Mouse (Mus musculus): ENCODE results near the gene Cela3a. TPM values are rescaled to one million over a fixed set of nuclear protein-coding genes. Genes with fewer than 3 reads are reported as not detected.

The Cela3a gene
- total and polyA plus RNA-seq, 2 experiments from 2014 or later = not detected

DNA sequence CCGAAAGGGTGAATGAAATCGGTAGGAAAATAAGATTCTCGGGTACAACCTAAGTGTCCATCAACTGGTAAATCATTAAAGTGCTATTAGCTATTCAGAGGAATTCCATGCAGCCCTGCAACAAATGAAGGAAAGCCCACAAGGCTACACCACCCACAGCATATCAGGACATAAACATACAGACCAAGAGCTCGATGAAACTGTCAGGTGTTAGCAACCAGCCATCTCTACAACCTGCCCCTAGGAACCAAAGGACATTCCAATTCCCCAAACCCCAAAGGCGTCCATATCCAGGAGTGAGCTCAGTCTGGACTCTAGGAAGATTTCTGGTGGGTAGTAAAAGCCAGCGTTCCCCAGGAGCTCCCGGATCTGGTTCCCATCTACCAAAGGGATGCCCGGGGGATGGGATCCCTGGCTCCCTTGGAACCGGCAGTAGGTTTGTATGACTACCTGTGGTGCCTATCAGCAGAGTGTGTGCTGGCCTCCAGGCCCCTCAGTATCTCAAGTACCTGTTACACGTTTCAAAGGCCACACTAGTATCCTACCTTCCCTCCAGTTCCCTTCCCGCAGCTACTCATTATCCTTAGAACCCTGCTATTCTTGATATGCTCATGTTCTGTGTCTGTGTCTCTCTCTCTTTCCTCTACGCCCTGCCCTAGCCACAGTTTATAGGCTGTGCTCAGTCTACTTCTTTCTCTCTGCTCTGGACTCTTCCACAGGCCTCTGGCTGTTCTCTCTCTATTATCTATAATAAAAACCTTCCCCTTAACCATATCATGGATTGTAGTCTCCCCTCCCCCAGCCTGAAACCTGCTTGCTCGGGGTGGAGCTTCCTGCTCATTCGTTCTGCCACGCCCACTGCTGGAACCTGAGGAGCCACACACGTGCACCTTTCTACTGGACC lies 28.6 kb downstream of the Cela3a start:
- H3K4me2 ChIP-seq (ENCODE audit: low read depth, low read length) = peak overlapping the region; percentile 18; the same call in 1 of the 2 replicates
- DNase-seq (ENCODE audit: low spot score) (no peak), ATAC-seq (no peak)
- H3K36me3 ChIP-seq (ENCODE audit: insufficient read depth, low read length) = no peaks in the 10 kb centered on the region
- H3K4me3 ChIP-seq (ENCODE audit: low read length) = no peak overlapping the region
- H3K9me3 ChIP-seq (ENCODE audit: low read length) = no peaks in the 10 kb centered on the region
- H3K27ac ChIP-seq = no peak overlapping the region
- TF ChIP-seq CTCF (IDR thresholded peaks at IDR 0.05; ENCODE audit: low read depth) = no peak
- H3K27me3 ChIP-seq (ENCODE audit: insufficient read depth, low read length) = no peaks in the 10 kb centered on the region
- no peaks in the 10 kb centered on the region for H3K4me1 ChIP-seq (ENCODE audit: insufficient read depth, low read length)
- WGBS = 42% methylated on average over 14 of the region's 16 CpGs
- H3K9ac ChIP-seq (replicated peaks; ENCODE audit: low read length) = no peak overlapping the region

DNA sequence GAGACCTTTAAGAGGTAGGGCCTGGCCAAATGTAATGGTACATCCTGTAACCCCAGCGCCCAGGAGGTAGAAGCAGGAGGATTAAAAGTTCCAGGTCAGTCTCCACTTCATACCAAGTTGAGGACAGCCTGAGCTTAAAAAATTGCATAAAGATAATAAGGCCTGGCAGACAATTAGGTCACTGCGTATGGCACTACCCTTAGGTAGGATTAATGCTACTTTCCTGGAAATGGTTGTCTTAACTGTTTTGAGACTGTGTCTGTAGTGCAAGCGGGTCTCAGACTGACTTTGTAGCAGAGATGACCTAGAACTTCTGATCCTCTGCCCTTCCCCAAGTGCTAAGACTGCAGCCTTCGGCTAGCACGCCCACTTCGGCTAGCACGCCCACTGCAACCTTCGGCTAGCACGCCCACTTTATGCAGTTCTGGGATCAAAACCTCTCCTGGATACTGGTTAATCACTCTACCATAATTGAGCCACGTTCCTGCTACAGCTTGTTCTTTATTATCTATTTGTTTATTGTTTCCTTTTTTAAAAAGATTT lies 29.8 kb downstream of the Cela3a start:
- Histone ChIP-seq H3K9ac (replicated peaks; ENCODE audit: low read length) (no peak overlapping the region), H3K4me3 (ENCODE audit: low read length) (no peak overlapping the region), H3K4me2 (ENCODE audit: low read depth, low read length) (no peak overlapping the region), H3K36me3 (ENCODE audit: insufficient read depth, low read length) (no peaks in the 10 kb centered on the region), H3K27me3 (ENCODE audit: insufficient read depth, low read length) (no peaks in the 10 kb centered on the region), H3K9me3 (ENCODE audit: low read length) (no peaks in the 10 kb centered on the region), H3K4me1 (ENCODE audit: insufficient read depth, low read length) (no peaks in the 10 kb centered on the region), H3K27ac (no peak overlapping the region)
- no peak for TF ChIP-seq CTCF (IDR thresholded peaks at IDR 0.05; ENCODE audit: low read depth)
- DNase-seq (ENCODE audit: low spot score) = no peak
- ATAC-seq = no peak
- 90% methylated on average over 10 of the region's 10 CpGs for WGBS

DNA sequence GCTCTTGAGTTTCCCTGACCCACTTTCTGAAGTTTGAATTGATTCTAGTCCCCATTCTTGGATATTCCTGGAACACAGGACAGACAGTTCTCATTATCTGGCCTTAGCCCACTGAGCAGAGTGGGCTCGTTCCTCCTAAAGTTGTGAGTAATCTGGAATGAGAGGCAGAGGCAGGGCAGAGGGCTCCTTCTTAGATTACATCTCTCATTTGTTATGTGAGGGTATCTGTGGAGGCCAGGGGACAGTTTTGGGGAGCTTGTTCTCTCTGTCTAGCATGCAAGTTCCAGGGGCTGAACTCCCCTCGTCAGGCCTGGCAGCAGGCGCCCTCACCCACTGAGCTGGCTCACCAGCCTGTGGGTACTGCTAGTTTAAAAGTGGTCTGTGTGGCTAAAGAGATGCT lies 30.5 kb downstream of the Cela3a start:
- TF ChIP-seq CTCF (IDR thresholded peaks at IDR 0.05; ENCODE audit: low read depth) = no peak
- Histone ChIP-seq H3K36me3 (ENCODE audit: insufficient read depth, low read length) (no peaks in the 10 kb centered on the region), H3K27ac (no peak overlapping the region), H3K4me3 (ENCODE audit: low read length) (no peak overlapping the region), H3K9me3 (ENCODE audit: low read length) (no peaks in the 10 kb centered on the region), H3K4me2 (ENCODE audit: low read depth, low read length) (no peak overlapping the region), H3K9ac (replicated peaks; ENCODE audit: low read length) (no peak overlapping the region), H3K4me1 (ENCODE audit: insufficient read depth, low read length) (no peaks in the 10 kb centered on the region), H3K27me3 (ENCODE audit: insufficient read depth, low read length) (no peaks in the 10 kb centered on the region)
- DNase-seq (ENCODE audit: low spot score) = no peak
- ATAC-seq = no peak
- WGBS = 81% methylated on average over 3 of the region's 3 CpGs

DNA sequence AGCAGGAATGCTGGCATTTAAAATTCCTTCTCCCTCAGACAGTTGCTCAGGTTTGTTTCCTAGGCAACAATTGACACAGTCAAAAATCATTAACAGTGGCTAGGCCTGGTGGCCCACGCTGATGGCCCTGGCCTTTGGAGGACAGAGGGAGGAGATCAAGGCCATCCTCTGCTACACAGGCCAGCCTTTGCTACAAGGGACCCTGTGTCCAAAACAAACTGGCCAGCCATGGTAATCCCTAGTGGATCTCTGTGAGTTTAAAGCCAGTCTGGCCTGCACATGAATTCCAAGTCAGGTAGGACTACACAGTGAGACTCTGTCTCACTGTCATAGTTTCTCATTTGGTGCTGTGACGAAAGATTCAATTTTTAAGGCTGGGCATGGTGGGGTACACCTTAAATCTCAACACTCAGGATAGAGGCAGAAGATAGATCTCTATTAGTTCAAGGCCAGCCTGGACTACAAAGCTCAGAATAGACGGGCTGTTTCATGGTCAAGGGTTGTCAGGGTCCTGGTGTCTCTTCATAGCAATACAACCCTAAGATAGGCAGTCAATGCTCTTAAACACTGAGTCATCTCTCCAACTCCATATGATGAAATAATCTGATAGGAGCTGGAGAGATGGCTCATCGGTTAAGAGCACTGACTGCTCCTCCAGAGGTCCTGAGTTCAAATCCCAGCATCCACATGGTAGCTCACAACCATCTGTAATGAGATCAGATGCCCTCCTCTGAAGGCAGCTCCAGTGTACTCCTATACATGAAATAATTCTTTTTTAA lies 31.9 kb downstream of the Cela3a start:
- no peak overlapping the region for H3K27ac ChIP-seq
- H3K27me3 ChIP-seq (ENCODE audit: insufficient read depth, low read length) = no peaks in the 10 kb centered on the region
- WGBS = 77% methylated on average over 4 of the region's 4 CpGs
- no peak overlapping the region for H3K4me3 ChIP-seq (ENCODE audit: low read length)
- H3K9me3 ChIP-seq (ENCODE audit: low read length) = no peaks in the 10 kb centered on the region
- no peaks in the 10 kb centered on the region for H3K36me3 ChIP-seq (ENCODE audit: insufficient read depth, low read length)
- TF ChIP-seq CTCF (IDR thresholded peaks at IDR 0.05; ENCODE audit: low read depth) = no peak
- H3K4me2 ChIP-seq (ENCODE audit: low read depth, low read length) = no peak overlapping the region
- no peak for ATAC-seq
- no peak for DNase-seq (ENCODE audit: low spot score)
- no peaks in the 10 kb centered on the region for H3K4me1 ChIP-seq (ENCODE audit: insufficient read depth, low read length)
- H3K9ac ChIP-seq (replicated peaks; ENCODE audit: low read length) = no peak overlapping the region

DNA sequence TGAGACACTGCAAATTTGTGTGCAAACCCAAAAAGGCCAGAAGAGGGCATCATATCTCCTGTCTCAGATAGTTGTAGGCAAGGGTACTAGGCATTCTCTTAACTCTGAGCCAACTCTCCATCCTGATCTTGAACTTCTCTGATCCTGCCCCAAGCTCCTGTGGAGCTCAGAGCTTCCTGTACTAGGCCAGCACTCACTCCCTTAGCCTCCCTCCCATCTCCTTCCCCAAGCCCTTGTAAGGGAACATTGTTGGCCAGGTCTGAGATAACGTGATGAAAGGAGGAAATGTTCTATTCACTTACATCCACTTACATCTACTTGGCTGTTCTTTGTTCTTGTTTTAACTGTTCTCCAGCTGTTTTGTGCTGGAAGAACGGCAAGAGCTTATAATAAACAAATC lies 32.8 kb downstream of the Cela3a start:
- WGBS = 65% methylated on average over 2 of the region's 2 CpGs
- ATAC-seq (no peak), DNase-seq (ENCODE audit: low spot score) (no peak)
- no peaks in the 10 kb centered on the region for H3K4me1 ChIP-seq (ENCODE audit: insufficient read depth, low read length)
- no peak overlapping the region for H3K4me3 ChIP-seq (ENCODE audit: low read length)
- TF ChIP-seq CTCF (IDR thresholded peaks at IDR 0.05; ENCODE audit: low read depth) = 0 out of 2 replicates have a peak, but pooled peaks have one; percentile 14
- H3K36me3 ChIP-seq (ENCODE audit: insufficient read depth, low read length) = no peaks in the 10 kb centered on the region
- H3K27me3 ChIP-seq (ENCODE audit: insufficient read depth, low read length) = no peaks in the 10 kb centered on the region
- no peak overlapping the region for H3K9ac ChIP-seq (replicated peaks; ENCODE audit: low read length)
- H3K27ac ChIP-seq = no peak overlapping the region
- no peaks in the 10 kb centered on the region for H3K9me3 ChIP-seq (ENCODE audit: low read length)
- no peak overlapping the region for H3K4me2 ChIP-seq (ENCODE audit: low read depth, low read length)

DNA sequence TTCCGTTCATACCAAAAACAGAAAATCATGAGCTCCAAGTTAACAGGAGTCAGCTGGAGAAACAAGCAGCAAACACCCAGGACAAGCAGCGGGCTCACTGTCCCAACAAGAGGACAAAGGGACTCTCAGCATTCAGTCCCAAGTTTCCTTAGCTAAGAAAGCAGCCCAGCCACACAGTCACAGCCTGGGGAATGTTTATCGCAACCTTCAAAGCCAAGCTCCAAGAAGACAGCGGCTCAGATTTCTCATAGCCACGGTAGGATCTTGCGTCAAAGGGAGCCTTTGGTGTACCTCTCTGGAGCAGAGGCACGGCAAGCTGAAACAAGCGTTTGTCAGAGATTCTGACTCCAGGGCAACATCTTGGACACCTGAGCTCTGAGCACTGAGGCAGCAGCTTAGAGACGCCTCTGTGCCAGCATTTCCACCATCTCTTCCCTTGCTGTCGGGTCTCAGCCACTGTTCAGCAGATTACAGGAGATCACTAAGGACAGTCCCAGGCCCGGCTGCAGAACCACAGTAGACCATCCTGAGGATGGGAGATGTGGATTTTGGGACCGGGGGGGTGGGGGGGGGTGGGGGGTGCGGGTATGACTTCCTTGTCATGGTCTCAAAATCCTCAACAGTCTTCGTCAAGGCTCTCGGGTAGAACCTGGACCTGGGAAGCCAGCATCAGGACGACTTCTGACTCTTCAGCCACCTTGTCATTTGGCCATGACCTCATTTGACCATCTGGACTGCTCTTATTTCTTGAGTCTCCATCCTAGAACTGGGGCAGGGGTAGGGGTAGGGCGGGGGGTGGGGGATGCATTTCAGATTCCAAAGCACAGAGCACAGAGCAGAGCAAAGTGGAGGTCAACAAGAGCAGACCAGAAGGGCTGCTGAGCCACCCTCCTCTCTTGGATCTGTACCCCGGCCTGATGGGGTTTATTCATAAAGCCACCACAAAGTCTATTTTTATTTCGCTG lies 34.0 kb downstream of the Cela3a start:
- H3K4me3 ChIP-seq (ENCODE audit: low read length) = no peak overlapping the region
- H3K4me1 ChIP-seq (ENCODE audit: insufficient read depth, low read length) = no peaks in the 10 kb centered on the region; the same call in 1 of the 2 replicates
- no peak overlapping the region for H3K4me2 ChIP-seq (ENCODE audit: low read depth, low read length)
- H3K9ac ChIP-seq (replicated peaks; ENCODE audit: low read length) = no peak overlapping the region
- H3K36me3 ChIP-seq (ENCODE audit: insufficient read depth, low read length) = no peaks in the 10 kb centered on the region
- no peak for TF ChIP-seq CTCF (IDR thresholded peaks at IDR 0.05; ENCODE audit: low read depth)
- no peaks in the 10 kb centered on the region for H3K9me3 ChIP-seq (ENCODE audit: low read length)
- DNase-seq (ENCODE audit: low spot score) = no peak
- H3K27ac ChIP-seq = no peak overlapping the region
- H3K27me3 ChIP-seq (ENCODE audit: insufficient read depth, low read length) = no peaks in the 10 kb centered on the region
- no peak for ATAC-seq
- 58% methylated on average over 19 of the region's 19 CpGs for WGBS
